ENCODE assay signal across 9 mouse cellular contexts in the genomic region with DNA sequence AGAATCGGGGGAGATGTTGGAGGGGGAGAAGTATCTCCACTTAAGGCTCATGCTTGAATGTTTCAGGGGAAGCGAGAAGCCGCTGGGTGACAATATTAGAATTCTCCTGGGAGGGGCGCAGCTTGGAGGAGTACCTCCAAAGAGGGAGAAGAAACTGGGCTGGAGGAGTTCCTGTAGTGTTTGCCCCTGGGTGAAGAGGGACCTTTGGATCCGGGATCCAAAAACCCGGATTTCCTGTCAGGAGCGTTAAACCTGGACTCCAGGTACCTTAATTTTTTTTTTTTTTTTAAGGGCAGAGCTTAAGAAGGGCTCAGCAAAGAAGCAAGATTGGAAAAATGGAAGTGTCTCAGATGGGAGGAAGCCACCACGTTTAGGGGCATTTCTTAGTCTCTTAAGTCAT. TPM values are rescaled to one million over a fixed set of nuclear protein-coding genes. Genes with fewer than 3 reads are reported as not detected.
A peak's percentile ranks its signal among the peaks of the same experiment; 100 is the strongest.
DNase-seq lines count a peak whose midpoint lies in the region; ATAC-seq and TF ChIP-seq lines count a peak whose summit lies in the region.
"Had no signal": no experiment of that assay in that cellular context is flagged by ENCODE, and none has a peak within 500 bp of the region (broad histone marks: within the 10 kb centered on the region; RNA-seq: fewer than 3 reads in every experiment).

No protein-coding gene starts in this region.

- H3K4me1 ChIP-seq in heart, adult 2 months (ENCODE audit: control insufficient read depth, insufficient read depth, low read length): peaks cover 16% of the 10 kb centered on the region
- peaks cover 69% of the 10 kb centered on the region for H3K4me1 ChIP-seq in neural tube, embryonic 13.5 days (replicated peaks)
- peaks cover 47% of the 10 kb centered on the region for H3K4me1 ChIP-seq in intestine, embryonic 16.5 days (ENCODE audit: control insufficient read depth, insufficient read depth, low read length)
- H3K4me1 ChIP-seq in stomach, embryonic 15.5 days: peaks cover 55% of the 10 kb centered on the region

- TF ChIP-seq POLR2A in heart, adult 2 months (IDR thresholded peaks at IDR 0.05; ENCODE audit: insufficient read depth, low read depth, low read length): no peak

- ATAC-seq in neural tube, embryonic 13.5 days (ENCODE audit: low read depth): no peak
- no peak for ATAC-seq in intestine, embryonic 16.5 days
- ATAC-seq in stomach, embryonic 15.5 days (ENCODE audit: insufficient read depth, low FRiP score, low read depth): no peak
- no peak for ATAC-seq in activated CD4-positive, CD25-positive, alpha-beta regulatory T cell, adult 4 months

- peak overlapping the region; percentile 78 for H3K4me3 ChIP-seq in heart, adult 2 months
- H3K4me3 ChIP-seq in neural tube, embryonic 13.5 days: peak overlapping the region; percentile 47; the same call in 1 of the 2 replicates
- H3K4me3 ChIP-seq in intestine, embryonic 16.5 days (ENCODE audit: low read length): peak overlapping the region; percentile 68
- H3K4me3 ChIP-seq in stomach, embryonic 15.5 days (replicated peaks): peak overlapping the region; percentile 71

- DNase-seq in heart, adult 2 months: peak in 1 of 2 experiments; percentile 40
- DNase-seq in heart, adult 11 months: no peak
- no peak for DNase-seq in neural tube, embryonic 10.5 days (ENCODE audit: extremely low spot score, low spot score)
- no peak for DNase-seq in layer of hippocampus, adult 9-11 months

- 0 out of 2 replicates have a peak, but pooled peaks cover 4% of the 10 kb centered on the region for H3K27me3 ChIP-seq in heart, adult 2 months (ENCODE audit: control insufficient read depth, insufficient read depth, low read length)
- H3K27me3 ChIP-seq in neural tube, embryonic 13.5 days: peaks cover 98% of the 10 kb centered on the region
- H3K27me3 ChIP-seq in intestine, embryonic 16.5 days (replicated peaks; ENCODE audit: control insufficient read depth, insufficient read depth, low read length): peaks cover 42% of the 10 kb centered on the region
- peaks cover 30% of the 10 kb centered on the region for H3K27me3 ChIP-seq in stomach, embryonic 15.5 days (replicated peaks)

- no peak for TF ChIP-seq CTCF in heart, adult 2 months (IDR thresholded peaks at IDR 0.05)

- intact Hi-C loops in heart, adult 2 months (cut with DNase I): loop anchor here (5.0 kb wide), 3 partner anchors 40 to 260 kb away; a partner anchor contains a TSS

- TF ChIP-seq EP300 in heart, adult 2 months (IDR thresholded peaks at IDR 0.05; ENCODE audit: insufficient read depth, low read depth, low read length): no peak

- H3K79me2 ChIP-seq in heart, adult 2 months (replicated peaks; ENCODE audit: control insufficient read depth, insufficient read depth, low read length): no peaks in the 10 kb centered on the region

- H3K9me3 ChIP-seq in neural tube, embryonic 13.5 days: no peaks in the 10 kb centered on the region
- no peaks in the 10 kb centered on the region for H3K9me3 ChIP-seq in intestine, embryonic 16.5 days (ENCODE audit: control insufficient read depth, low read length)
- no peaks in the 10 kb centered on the region for H3K9me3 ChIP-seq in stomach, embryonic 15.5 days

- peak overlapping the region; percentile 96 for H3K27ac ChIP-seq in heart, adult 2 months
- no peak overlapping the region for H3K27ac ChIP-seq in neural tube, embryonic 13.5 days (replicated peaks)
- peak overlapping the region; percentile 90 for H3K27ac ChIP-seq in intestine, embryonic 16.5 days (ENCODE audit: low read length)
- peak overlapping the region; percentile 95 for H3K27ac ChIP-seq in stomach, embryonic 15.5 days

- peaks cover 7% of the 10 kb centered on the region for H3K36me3 ChIP-seq in heart, adult 2 months (ENCODE audit: control insufficient read depth, insufficient read depth, low read length)
- H3K36me3 ChIP-seq in neural tube, embryonic 13.5 days: no peaks in the 10 kb centered on the region
- H3K36me3 ChIP-seq in intestine, embryonic 16.5 days (ENCODE audit: control insufficient read depth, insufficient read depth, low read length): no peaks in the 10 kb centered on the region
- peaks cover 8% of the 10 kb centered on the region for H3K36me3 ChIP-seq in stomach, embryonic 15.5 days

- peak overlapping the region; percentile 87 for H3K4me2 ChIP-seq in neural tube, embryonic 13.5 days
- H3K4me2 ChIP-seq in intestine, embryonic 16.5 days (ENCODE audit: low read depth, low read length): peak overlapping the region; percentile 88
- peak overlapping the region; percentile 89 for H3K4me2 ChIP-seq in stomach, embryonic 15.5 days

- WGBS in heart, adult 2 months: under 1% methylated on average over 8 of the region's 8 CpGs
- WGBS in neural tube, embryonic 13.5 days: 7% methylated on average over 8 of the region's 8 CpGs
- WGBS in intestine, embryonic 16.5 days: 7% methylated on average over 8 of the region's 8 CpGs
- WGBS in stomach, embryonic 15.5 days: 2% methylated on average over 8 of the region's 8 CpGs

- peak overlapping the region; percentile 93 for H3K9ac ChIP-seq in heart, adult 2 months (ENCODE audit: low read depth, low read length)
- no peak overlapping the region for H3K9ac ChIP-seq in neural tube, embryonic 13.5 days
- H3K9ac ChIP-seq in intestine, embryonic 16.5 days (ENCODE audit: low read depth, low read length): peak overlapping the region; percentile 85
- peak overlapping the region; percentile 85 for H3K9ac ChIP-seq in stomach, embryonic 15.5 days

RNA-seq across cellular contexts. Expression of a gene that starts 5.6 kb away (rescaled TPM):
- total RNA-seq in heart, adult 2 months (2021): 100 to 1,000 TPM; 187 to 221 TPM
- polyA plus RNA-seq in heart, adult 2 months (2012; rRNA removed): 349 and 374 TPM in 2 replicates
- 6.9 and 8.0 TPM in 2 replicates for polyA plus RNA-seq in neural tube, embryonic 13.5 days (2015; fragmentation: Nextera tagmentation; extraction: Ambion mirVana)
- polyA plus RNA-seq in intestine, embryonic 16.5 days (2015; fragmentation: Nextera tagmentation; extraction: Ambion mirVana): 70.2 and 79.2 TPM in 2 replicates
- 154 and 161 TPM in 2 replicates for polyA plus RNA-seq in stomach, embryonic 15.5 days (2015; fragmentation: Nextera tagmentation; extraction: Ambion mirVana)
- polyA plus RNA-seq in activated CD4-positive, CD25-positive, alpha-beta regulatory T cell, adult 4 months (2017; shearing (Covaris generic)): 1 to 10 TPM in 1 of 2 experiments, under 1 TPM in 1; 0.94 to 1.3 TPM

RNA-seq across cellular contexts. Expression of a gene that starts 24.0 kb away (rescaled TPM):
- 1 to 10 TPM; 4.6 to 7.1 TPM for total RNA-seq in heart, adult 2 months (2021)
- polyA plus RNA-seq in heart, adult 2 months (2012; rRNA removed): 17.3 and 20.2 TPM in 2 replicates
- polyA plus RNA-seq in neural tube, embryonic 13.5 days (2015; fragmentation: Nextera tagmentation; extraction: Ambion mirVana): 50.6 and 59.6 TPM in 2 replicates
- polyA plus RNA-seq in intestine, embryonic 16.5 days (2015; fragmentation: Nextera tagmentation; extraction: Ambion mirVana): 35.6 and 37.8 TPM in 2 replicates
- polyA plus RNA-seq in stomach, embryonic 15.5 days (2015; fragmentation: Nextera tagmentation; extraction: Ambion mirVana): 38.8 and 43.7 TPM in 2 replicates
- polyA plus RNA-seq in activated CD4-positive, CD25-positive, alpha-beta regulatory T cell, adult 4 months (2017; shearing (Covaris generic)): 10 to 100 TPM; 48.9 to 66.0 TPM

RNA-seq across cellular contexts. Expression of a gene that starts 25.4 kb away (rescaled TPM):
- total RNA-seq in heart, adult 2 months (2021): under 1 TPM in 1 of 2 experiments, not detected in 1; 0.52 TPM
- polyA plus RNA-seq in heart, adult 2 months (2012; rRNA removed): not detected in 2 replicates
- not detected in 2 replicates for polyA plus RNA-seq in neural tube, embryonic 13.5 days (2015; fragmentation: Nextera tagmentation; extraction: Ambion mirVana)
- polyA plus RNA-seq in intestine, embryonic 16.5 days (2015; fragmentation: Nextera tagmentation; extraction: Ambion mirVana): 1.6 TPM in 1 of 2 replicates, not detected in the other
- polyA plus RNA-seq in stomach, embryonic 15.5 days (2015; fragmentation: Nextera tagmentation; extraction: Ambion mirVana): 0.62 and 1.7 TPM in 2 replicates
- polyA plus RNA-seq in activated CD4-positive, CD25-positive, alpha-beta regulatory T cell, adult 4 months (2017; shearing (Covaris generic)): 1 to 10 TPM; 1.4 to 3.3 TPM
- polyA plus RNA-seq: neural tube, embryonic 11.5 days had no signal
